Mouse (Mus musculus): Measurements from ENCODE around the gene Tnfrsf12a.

The Tnfrsf12a gene

GRCm38 (mm10) chr17:23644613-23645495 lies 32.4 kb downstream of the Tnfrsf12a start, which contains the start of gene Mmp25:
Gene Mmp25 (minus strand): TSS chr17:23645277.
- no peak for DNase-seq (ENCODE audit: low read depth)

GRCm38 (mm10) chr17:23631241-23631640 lies 46.0 kb downstream of the Tnfrsf12a start:
- no peak for DNase-seq (ENCODE audit: low read depth)

GRCm38 (mm10) chr17:23630195-23631020 lies 46.9 kb downstream of the Tnfrsf12a start:
- peak; percentile 17 for DNase-seq (ENCODE audit: low read depth)

GRCm38 (mm10) chr17:23627813-23628212 lies 49.5 kb downstream of the Tnfrsf12a start:
- DNase-seq (ENCODE audit: low read depth): no peak
